Mouse (Mus musculus) forebrain, postnatal 0 days (tissue): ENCODE measurements around the gene Smim4. TPM values are rescaled to one million over a fixed set of nuclear protein-coding genes. Genes with fewer than 3 reads are reported as not detected.

Source experiments
- ATAC-seq: fragments of 200-750 bp; cut with Nextera tagmentation; 2 replicates; pipeline ENCODE4 v1.8.0; 2017; ENCODE audit warnings: mild to moderate bottlenecking, moderate library complexity
- DNase-seq: peaks from one replicate; pipeline ENCODE4 v3.0.0-alpha.2; 2015
- H3K27ac ChIP-seq: fragments of 300-500 bp; sonication (generic); 2 replicates; pipeline ENCODE4 v1.5.1; 2014; ENCODE audit warnings: low read depth, mild to moderate bottlenecking, antibody characterized with exemption, low read length, moderate library complexity, mixed read lengths
- H3K27me3 ChIP-seq: fragments of 300-500 bp; sonication (generic); 2 replicates; pipeline ENCODE4 v1.6.1; 2014; ENCODE audit warnings: mild to moderate bottlenecking, low read length, mixed read lengths; ENCODE audit not compliant: insufficient read depth
- H3K36me3 ChIP-seq: fragments of 300-500 bp; sonication (generic); 2 replicates; pipeline ENCODE4 v1.6.1; 2014; ENCODE audit warnings: mild to moderate bottlenecking, moderate library complexity; ENCODE audit not compliant: insufficient read depth
- H3K4me1 ChIP-seq: fragments of 300-500 bp; sonication (generic); 2 replicates; pipeline ENCODE4 v1.6.1; 2014; ENCODE audit warnings: antibody characterized with exemption; ENCODE audit not compliant: insufficient read depth
- H3K4me2 ChIP-seq: fragments of 300-500 bp; sonication (generic); 2 replicates; pipeline ENCODE4 v1.6.1; 2014; ENCODE audit warnings: low read depth, mild to moderate bottlenecking, moderate library complexity
- H3K4me3 ChIP-seq: fragments of 300-500 bp; sonication (generic); 2 replicates; pipeline ENCODE4 v1.5.1; 2014; ENCODE audit warnings: low read depth, low read length, mixed read lengths
- H3K9ac ChIP-seq: fragments of 300-500 bp; sonication (generic); 2 replicates; pipeline ENCODE4 v1.6.1; 2014; ENCODE audit warnings: mild to moderate bottlenecking
- H3K9me3 ChIP-seq: fragments of 300-500 bp; sonication (generic); 2 replicates; pipeline ENCODE4 v1.6.1; 2016; ENCODE audit warnings: low read length
- CTCF ChIP-seq: sonication (generic); IDR thresholded peaks from 2 replicates; pipeline ENCODE4 v1.5.1; 2016; ENCODE audit warnings: antibody characterized with exemption, control low read depth, low read depth
- WGBS: fragments of 180-500 bp; shearing (Covaris S2); extraction: QIAGEN DNeasy Blood & Tissue Kit; methylation state at CpG from one replicate; pipeline ENCODE4 v1.1.7; 2014; 5-methylcytosine and 5-hydroxymethylcytosine counted together
- polyA plus RNA-seq: library from polyadenylated mRNA; unstranded; fragments of >200 nt; fragmentation: Nextera tagmentation; extraction: Ambion mirVana; gene quantifications from 2 replicates; pipeline ENCODE4 v1.2.1, GENCODE M21; 2015
- total RNA-seq: library from RNA; depleted of rRNA; stranded (reverse); fragments of >200 nt; gene quantifications from 2 replicates; pipeline ENCODE4 v1.2.3, GENCODE M21; 2014

Smim4 gene
- total and polyA plus RNA-seq, 2 experiments from 2014 or later = 9.9 to 49.1 TPM

- no peaks in the 10 kb centered on the region for H3K9me3 ChIP-seq
- ATAC-seq (peak; percentile 51), DNase-seq (peak; percentile 88)
- no peaks in the 10 kb centered on the region for H3K27me3 ChIP-seq
- H3K27ac ChIP-seq = peak within 1 kb of the TSS; percentile 69
- peak within 1 kb of the TSS; percentile 68 for H3K9ac ChIP-seq
- peaks cover 24% of the 10 kb centered on the region for H3K4me1 ChIP-seq
- 6% methylated on average over 59 of the region's 63 CpGs for WGBS
- H3K4me3 ChIP-seq = peak within 1 kb of the TSS; percentile 54
- H3K4me2 ChIP-seq = peak within 1 kb of the TSS; percentile 65
- H3K36me3 ChIP-seq = no peaks in the 10 kb centered on the region
- TF ChIP-seq CTCF = peak; percentile 46
Observed at GRCm38 (mm10) chr14:31130236-31131220, 1.8 kb upstream of the Smim4 start, which contains the start of gene Nt5dc2. Gene Nt5dc2 (plus strand): TSS chr14:31131053.

DNA sequence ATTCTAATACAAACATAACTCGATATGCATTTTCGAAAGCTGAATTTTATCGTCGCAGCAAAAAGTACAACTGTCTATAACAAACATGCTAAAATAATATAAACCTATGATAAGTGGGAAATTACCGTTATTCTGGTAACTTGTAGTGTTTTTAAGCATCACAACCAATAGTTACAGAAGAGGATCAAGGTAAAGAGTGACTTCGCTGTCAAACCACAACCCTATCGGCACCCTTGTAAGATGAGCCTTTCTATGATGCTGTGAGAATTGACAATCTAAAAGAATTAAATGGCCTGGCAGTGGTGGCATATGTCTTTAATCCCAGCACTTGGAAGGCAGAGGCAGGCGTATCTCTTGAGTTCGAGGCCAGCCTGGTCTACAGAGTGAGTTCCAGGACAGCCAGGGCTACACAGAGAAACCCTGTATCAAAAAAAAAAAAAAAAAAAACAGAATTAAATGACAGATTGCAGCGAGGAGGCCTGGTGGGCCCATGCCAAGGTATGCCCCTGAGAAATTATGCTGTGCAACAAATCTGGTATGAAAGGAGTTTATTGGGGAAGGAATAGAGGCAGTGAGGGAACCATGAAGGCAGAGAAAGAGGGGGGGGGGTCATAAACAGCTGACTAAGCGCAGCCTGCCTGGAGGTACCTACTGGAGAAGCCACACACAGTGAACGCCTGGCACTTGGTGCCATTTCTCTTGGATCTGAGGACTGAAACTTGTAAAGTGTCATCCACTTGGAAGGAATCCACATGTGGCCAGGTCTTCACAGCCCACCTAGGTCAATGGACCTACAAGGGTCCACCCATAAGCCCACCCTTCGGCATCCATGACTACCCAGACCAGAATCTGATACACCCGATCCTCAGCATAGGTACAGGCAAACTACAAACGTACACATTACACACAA is 825 bp upstream of the Smim4 start:
- Histone ChIP-seq H3K27ac (peak overlapping the region; percentile 69), H3K9me3 (no peaks in the 10 kb centered on the region), H3K4me1 (peaks cover 24% of the 10 kb centered on the region), H3K27me3 (no peaks in the 10 kb centered on the region), H3K4me2 (peak overlapping the region; percentile 72), H3K4me3 (peak overlapping the region; percentile 52), H3K36me3 (no peaks in the 10 kb centered on the region), H3K9ac (0 out of 2 replicates have a peak overlapping the region, but pooled peaks have one; percentile 10)
- no peak for ATAC-seq
- TF ChIP-seq CTCF = no peak
- 60% methylated on average over 15 of the region's 15 CpGs for WGBS
- peak; percentile 10 for DNase-seq

DNA sequence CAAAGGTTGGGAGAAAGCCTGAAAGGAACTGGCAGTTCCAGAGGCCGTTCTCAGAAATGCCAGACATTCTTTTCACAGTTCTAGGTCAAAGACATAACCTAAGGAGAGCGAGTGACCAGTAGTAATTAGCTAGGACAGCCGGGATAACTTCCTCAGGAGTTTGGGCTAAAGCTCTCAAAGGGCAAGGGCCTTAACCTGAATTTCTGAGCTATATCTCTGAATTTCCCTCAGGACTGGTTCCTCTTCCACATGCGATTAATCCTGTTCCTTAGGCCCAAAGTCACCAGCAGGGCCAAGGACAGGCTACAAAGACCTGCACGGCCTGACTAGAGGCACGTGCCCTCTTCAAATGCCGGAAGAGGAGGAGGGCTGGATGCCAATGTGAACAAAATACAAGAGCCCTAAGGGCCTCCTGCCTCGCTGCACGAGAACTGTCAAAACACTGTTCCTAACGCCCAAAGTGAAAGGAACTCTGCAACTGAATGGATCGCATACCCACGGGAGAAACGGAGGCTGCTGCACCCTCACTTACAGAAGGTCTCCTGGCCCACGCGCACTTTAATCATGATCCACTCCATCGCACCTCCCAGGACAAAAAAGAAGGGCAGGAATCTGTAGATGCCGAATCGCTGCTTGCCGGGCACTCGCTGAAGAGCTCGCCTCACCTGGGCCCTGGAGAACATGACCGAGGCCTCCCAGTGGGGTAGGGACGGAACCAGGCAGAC is 493 bp downstream of the Smim4 start:
- peaks cover 15% of the 10 kb centered on the region for H3K4me1 ChIP-seq
- peak; percentile 4; the same call in 1 of the 2 replicates for ATAC-seq
- no peak for DNase-seq

GRCm38 (mm10) chr14:31126826-31127225 is 1.9 kb downstream of the Smim4 start:
- ATAC-seq (no peak), DNase-seq (no peak)
- TF ChIP-seq CTCF = no peak
- H3K9ac ChIP-seq = no peak overlapping the region
- peaks cover 9% of the 10 kb centered on the region for H3K36me3 ChIP-seq
- H3K4me2 ChIP-seq = no peak overlapping the region
- 96% methylated on average over 8 of the region's 8 CpGs for WGBS
- H3K27ac ChIP-seq = no peak overlapping the region
- H3K4me1 ChIP-seq = peaks cover 8% of the 10 kb centered on the region; the same call in 1 of the 2 replicates
- H3K4me3 ChIP-seq = no peak overlapping the region
- no peaks in the 10 kb centered on the region for H3K9me3 ChIP-seq
- no peaks in the 10 kb centered on the region for H3K27me3 ChIP-seq

More for the DNA sequence above, 493 bp downstream of the Smim4 start:
- Histone ChIP-seq H3K36me3 (peaks cover 5% of the 10 kb centered on the region; the same call in 1 of the 2 replicates), H3K4me3 (peak overlapping the region; percentile 52), H3K9ac (peak overlapping the region; percentile 64), H3K9me3 (no peaks in the 10 kb centered on the region), H3K4me2 (peak overlapping the region; percentile 72), H3K27me3 (no peaks in the 10 kb centered on the region), H3K27ac (peak overlapping the region; percentile 69)
- TF ChIP-seq CTCF = no peak
- WGBS = under 1% methylated on average over 23 of the region's 23 CpGs

- no peak for TF ChIP-seq CTCF
- WGBS = 69% methylated on average over 9 of the region's 9 CpGs
- peaks cover 8% of the 10 kb centered on the region; the same call in 1 of the 2 replicates for H3K4me1 ChIP-seq
- no peak overlapping the region for H3K9ac ChIP-seq
- DNase-seq = no peak
- no peak for ATAC-seq
- H3K36me3 ChIP-seq = peaks cover 13% of the 10 kb centered on the region
- no peak overlapping the region for H3K4me2 ChIP-seq
- H3K27me3 ChIP-seq = no peaks in the 10 kb centered on the region
- no peak overlapping the region for H3K4me3 ChIP-seq
- H3K9me3 ChIP-seq = no peaks in the 10 kb centered on the region
- H3K27ac ChIP-seq = 0 out of 2 replicates have a peak overlapping the region, but pooled peaks have one; percentile 9
Observed at GRCm38 (mm10) chr14:31125106-31126075, 3.4 kb downstream of the Smim4 start.
